Mouse (Mus musculus): ENCODE measurements around the gene Gm13119. TPM values are rescaled to one million over a fixed set of nuclear protein-coding genes. Genes with fewer than 3 reads are reported as not detected.
"Not testable (repeated sequence)": the region's sequence is repeated elsewhere in the genome, so short reads cannot be mapped to it uniquely, and the experiment has no call there.

Gene Gm13119
- not detected for polyA plus RNA-seq (2017; shearing (Covaris generic))

DNA sequence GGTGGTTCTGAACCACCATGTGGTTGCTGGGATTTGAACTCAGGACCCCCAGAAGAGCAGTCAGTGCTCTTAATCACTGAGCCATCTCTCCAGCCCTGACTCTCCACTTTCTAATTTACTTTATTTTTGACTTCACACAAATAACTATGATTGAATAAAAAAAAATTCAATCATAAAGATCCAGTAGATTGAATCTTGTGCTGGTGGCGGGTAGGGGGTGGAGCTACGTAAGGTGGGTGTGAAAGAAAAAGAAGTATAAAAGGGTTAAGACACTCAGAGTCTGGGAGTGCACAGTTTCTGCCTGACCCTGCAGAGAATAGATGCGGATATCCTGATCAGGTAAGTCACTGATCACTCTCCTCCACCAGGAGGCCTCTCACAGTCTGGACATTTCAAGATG lies at the start of gene Gm13119:
Gm13119 (plus strand) TSS at position 301 of the 400 bp plus-strand sequence.
- ATAC-seq = not testable (repeated sequence)

DNA sequence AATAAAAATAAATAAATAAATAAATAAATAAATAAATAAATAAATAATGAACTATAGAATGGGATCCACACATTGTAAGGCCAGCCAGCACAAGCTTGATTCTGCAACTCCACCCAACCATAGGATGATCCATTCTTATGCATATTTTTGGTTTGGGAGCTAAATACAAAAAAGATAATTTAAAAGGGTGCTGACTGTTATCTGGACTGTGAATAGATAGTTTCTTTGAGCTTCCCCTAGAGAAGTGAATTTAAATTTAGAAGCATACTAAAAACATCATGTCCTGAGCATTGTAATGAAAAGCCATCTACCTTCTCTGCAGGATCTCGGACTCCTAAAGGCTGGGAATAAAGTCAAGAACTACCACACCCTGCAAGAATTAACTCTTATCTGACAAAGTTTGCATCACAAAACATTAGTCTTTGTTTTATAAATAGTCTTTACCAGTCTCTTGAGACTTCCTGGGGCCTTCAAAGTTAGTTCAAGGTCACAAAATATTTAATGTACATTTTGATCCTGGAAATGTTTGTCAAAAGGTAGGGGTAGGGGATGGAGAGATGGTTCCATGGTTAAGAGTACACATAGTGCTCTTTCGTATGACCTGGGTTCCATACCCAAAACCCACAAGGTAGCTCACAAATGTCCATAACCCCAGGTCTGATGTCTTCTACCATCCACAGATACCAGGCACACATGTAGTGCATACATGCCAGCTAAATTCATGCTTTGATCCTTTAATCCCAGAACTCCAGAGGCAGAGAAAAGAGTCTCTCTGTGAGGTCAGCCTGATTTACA lies 44.9 kb upstream of the Gm13119 start:
- not testable (repeated sequence) for ATAC-seq

DNA sequence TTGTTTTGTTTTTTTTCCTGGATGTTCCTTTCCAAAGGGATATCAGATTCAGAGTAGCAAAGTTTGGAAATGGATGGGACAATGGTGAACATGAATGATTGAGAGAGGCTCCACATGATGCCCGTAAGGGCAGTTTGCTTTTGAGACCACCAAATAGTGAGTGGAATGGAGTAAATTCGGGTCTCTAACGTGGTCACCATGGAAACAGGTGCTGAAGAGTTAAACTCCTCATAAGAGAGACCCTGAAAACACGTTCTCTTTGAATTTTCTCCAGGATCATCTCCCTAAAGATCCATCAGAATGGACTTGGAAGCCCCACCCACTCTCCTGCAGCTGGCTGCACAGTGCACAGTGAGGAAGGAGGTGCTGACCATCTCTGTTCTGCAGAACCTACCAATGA lies 27.8 kb upstream of the Gm13119 start, which contains the start of gene Gm13128:
Gm13128 (plus strand) TSS at position 301 of the 400 bp plus-strand sequence.
- not testable (repeated sequence) for ATAC-seq

DNA sequence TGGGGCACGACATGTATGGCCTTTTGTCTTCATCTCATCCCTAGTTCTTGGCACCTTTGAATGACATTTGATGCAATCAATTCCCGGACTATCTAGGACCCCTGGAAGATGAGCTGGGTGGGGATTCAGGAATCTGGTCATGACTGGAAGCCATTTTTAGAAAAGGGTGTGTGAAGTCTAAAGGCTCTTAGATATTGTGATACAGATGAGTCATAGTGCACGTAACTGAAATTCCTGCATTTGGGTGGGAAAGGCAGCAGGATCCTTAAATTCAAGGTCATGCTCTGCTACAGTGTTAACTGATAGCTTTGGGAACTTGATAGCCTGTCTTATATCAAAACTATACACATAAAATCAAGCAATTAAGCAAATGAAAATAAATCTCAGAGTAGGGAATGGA lies 21.9 kb upstream of the Gm13119 start:
- ATAC-seq = not testable (repeated sequence)

DNA sequence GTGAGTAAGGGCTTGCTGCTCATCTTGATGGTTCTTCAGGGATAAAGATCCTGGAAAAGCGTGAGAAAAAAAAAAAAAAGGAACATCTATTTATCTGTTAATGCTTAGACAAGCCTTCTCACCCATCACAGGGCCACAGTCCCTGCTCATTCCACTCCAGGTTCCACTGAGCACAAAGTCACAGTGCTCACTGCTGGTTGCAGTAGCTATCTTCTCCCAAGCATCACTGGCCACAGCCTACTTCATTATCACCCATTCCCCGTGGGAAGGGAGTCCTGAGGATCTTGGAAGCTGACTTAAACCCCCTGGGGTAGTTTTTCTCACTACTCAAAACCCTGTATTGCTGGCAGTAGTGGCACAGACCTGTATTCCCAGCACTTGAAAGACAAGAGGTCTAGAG lies 20.2 kb downstream of the Gm13119 start, which contains the start of gene Pramef20:
Pramef20 (minus strand) TSS at position 23 of the 400 bp plus-strand sequence.
- ATAC-seq = no peak

DNA sequence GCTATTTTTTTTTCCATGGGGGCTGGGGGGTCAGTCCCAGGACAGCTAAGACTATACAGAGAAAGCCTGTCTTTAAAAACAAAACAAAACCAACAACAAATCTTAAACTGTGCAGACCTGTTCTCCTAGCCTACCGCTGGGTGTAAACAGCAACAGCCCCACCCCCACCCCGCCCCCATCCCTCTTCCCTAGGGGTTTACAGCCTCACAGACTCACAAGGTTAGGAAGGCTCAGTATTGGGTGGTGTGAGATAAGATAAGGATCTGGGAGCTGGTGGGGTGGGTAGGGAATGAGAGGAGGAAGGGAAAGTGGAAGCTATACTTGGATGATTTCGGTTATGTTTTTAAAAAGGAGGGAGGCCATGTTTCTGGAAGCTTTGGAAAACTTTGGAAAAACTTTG lies 38.6 kb downstream of the Gm13119 start:
- ATAC-seq = no peak

DNA sequence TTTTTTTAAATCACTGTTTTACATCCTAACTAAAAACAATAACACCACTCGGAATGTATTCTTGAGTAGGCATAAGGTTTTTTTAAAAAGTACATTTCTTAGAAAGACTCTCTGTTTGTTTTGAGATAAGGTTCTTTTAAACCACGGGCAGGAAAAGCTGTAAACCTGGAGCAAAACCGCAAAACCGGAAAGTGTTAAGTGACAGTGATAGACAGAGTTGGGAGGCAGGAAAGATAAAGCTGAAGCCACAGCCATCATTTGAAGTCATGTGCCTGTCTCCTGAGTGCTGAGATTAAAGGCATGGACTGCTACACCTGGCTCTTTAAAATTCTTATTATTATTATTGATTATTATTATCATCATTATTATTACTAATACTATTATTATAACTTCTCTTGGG lies 45.0 kb downstream of the Gm13119 start:
- ATAC-seq = no peak

DNA sequence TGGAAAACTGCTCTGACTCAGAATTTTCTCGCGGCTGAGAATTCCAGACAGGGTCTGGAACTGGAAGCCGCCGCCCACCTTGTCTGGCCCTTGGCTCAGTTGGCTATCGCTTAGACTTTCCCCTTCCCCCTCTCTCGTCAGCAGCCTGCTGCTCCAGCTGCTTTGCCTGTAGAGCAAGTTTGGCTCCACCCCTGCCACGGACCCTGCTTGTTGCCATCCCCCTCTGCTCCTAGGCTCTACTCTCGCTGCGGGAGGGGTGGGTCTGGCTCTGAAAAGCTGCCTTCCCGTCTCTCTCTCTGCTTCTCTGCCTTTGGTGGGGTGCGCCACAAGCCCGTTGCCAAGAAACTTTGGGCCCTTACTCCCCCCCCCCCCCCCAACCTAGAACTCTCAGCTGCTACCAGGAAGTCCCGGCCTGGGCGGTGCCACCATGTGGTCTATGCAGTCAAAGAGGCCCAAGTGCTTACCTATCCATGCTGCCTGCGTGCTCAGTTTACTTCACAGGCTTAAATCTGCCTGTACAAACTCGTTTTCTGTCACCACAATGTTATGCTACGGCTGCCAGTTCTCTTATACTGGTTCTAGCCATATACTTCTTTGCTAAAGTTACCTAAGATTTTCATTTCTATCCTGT lies 46.8 kb downstream of the Gm13119 start:
- no peak for ATAC-seq

DNA sequence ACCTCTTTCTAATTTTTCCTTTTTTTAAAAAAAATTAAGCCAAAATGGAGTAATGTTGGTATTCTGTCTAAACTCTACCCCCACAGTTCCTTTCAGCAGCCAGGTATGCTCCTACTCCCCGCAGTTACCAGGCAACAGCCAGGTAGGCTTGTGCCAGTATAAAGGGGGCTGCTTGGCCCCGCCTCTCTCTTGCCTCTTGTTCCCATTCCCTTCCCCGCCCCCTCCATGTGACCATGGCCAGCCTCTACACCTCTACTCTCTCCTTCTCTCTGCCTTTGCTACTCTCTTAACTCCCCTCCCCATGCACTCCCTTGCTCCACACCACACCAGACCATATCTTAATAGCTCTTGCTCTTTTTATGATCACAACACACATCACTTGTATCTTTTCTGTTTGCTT lies 48.5 kb downstream of the Gm13119 start:
- ATAC-seq = no peak

DNA sequence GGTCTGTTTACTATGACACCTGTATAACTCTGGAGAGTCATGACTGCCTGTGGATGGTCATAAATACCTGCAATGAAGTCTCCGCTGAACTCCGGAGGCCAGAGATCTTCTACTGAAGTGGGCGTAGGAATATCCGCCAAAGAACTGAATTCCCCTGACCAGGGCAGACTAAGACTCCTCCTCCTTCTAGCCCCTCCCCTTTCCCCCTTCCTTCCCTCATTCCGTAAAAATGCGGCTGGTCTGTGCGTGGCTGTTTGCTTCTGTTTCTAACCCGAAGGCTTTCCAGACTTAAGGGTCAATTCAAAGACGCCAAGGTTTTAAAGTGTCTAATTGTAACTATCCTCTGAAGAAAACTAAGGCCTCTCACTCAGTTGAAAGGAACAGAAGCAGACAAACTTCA lies 50.5 kb downstream of the Gm13119 start, which contains the start of gene Pramef12:
Pramef12 (minus strand) TSS at position 175 of the 400 bp plus-strand sequence.
- no peak for ATAC-seq

Other genes with a start within 250 kb of the Gm13119 start
- not detected for gene Oog3, start 195.3 kb upstream of the Gm13119 start, polyA plus RNA-seq (2017; shearing (Covaris generic))
- not detected for gene Oog2, start 167.2 kb upstream of the Gm13119 start, polyA plus RNA-seq (2017; shearing (Covaris generic))
- not detected for gene C87977, start 144.6 kb upstream of the Gm13119 start, polyA plus RNA-seq (2017; shearing (Covaris generic))
- not detected for gene Pramel5, start 77.5 kb upstream of the Gm13119 start, polyA plus RNA-seq (2017; shearing (Covaris generic))
- gene Gm13128, start 27.7 kb upstream of the Gm13119 start, polyA plus RNA-seq (2017; shearing (Covaris generic)) = not detected
- not detected for gene Pramef20, start 20.0 kb downstream of the Gm13119 start, polyA plus RNA-seq (2017; shearing (Covaris generic))
- gene Pramef12, start 50.5 kb downstream of the Gm13119 start, polyA plus RNA-seq (2017; shearing (Covaris generic)) = not detected
- gene 1700012P22Rik, start 80.8 kb downstream of the Gm13119 start, polyA plus RNA-seq (2017; shearing (Covaris generic)) = not detected
- not detected for gene Gm9944, start 95.4 kb downstream of the Gm13119 start, polyA plus RNA-seq (2017; shearing (Covaris generic))
- gene Aadacl3, start 105.8 kb downstream of the Gm13119 start, polyA plus RNA-seq (2017; shearing (Covaris generic)) = not detected
- gene 9430007A20Rik, start 161.9 kb downstream of the Gm13119 start, polyA plus RNA-seq (2017; shearing (Covaris generic)) = not detected
- not detected for gene Gm13124, start 207.2 kb downstream of the Gm13119 start, polyA plus RNA-seq (2017; shearing (Covaris generic))